ENCODE assay signal across 9 mouse cellular contexts in the genomic region with DNA sequence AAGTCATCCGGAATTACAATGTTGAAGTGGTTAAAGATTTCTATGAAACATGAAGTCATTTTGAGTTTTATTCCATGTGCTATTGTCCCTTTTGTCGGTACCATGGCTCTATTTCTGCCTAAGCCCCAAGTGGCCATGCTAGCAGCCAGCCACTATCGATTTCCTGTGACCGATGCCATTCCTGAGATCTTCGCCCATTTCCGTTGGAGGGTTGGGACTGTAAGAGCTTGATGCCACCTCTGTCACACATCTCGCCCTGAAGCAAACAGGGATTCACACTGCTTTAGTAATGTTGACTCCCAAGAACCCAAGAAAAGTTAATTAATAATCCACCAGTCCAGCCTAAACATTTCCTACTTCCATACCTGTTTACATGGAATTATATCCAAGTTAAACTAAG. TPM values are rescaled to one million over a fixed set of nuclear protein-coding genes. Genes with fewer than 3 reads are reported as not detected.
A peak's percentile ranks its signal among the peaks of the same experiment; 100 is the strongest.
DNase-seq lines count a peak whose midpoint lies in the region; ATAC-seq and TF ChIP-seq lines count a peak whose summit lies in the region.
"Had no signal": no experiment of that assay in that cellular context is flagged by ENCODE, and none has a peak within 500 bp of the region (broad histone marks: within the 10 kb centered on the region; RNA-seq: fewer than 3 reads in every experiment).

No protein-coding gene starts in this region.

- TF ChIP-seq CTCF in G1E (IDR thresholded peaks at IDR 0.05; ENCODE audit: low read depth, low read length): no peak

- intact Hi-C loops in heart, postnatal 25 days (cut with DNase I): loop anchor here (5.0 kb wide), 2 partner anchors 35 to 100 kb away; partner anchors contain the start of genes Nfs1 and Romo1

- peaks cover 19% of the 10 kb centered on the region for H3K36me3 ChIP-seq in heart, embryonic 16.5 days (ENCODE audit: control insufficient read depth, insufficient read depth)
- H3K36me3 ChIP-seq in G1E (replicated peaks): peaks cover 50% of the 10 kb centered on the region
- peaks cover 27% of the 10 kb centered on the region for H3K36me3 ChIP-seq in hindbrain, embryonic 13.5 days
- peaks cover 31% of the 10 kb centered on the region for H3K36me3 ChIP-seq in midbrain, embryonic 13.5 days

- H3K9me3 ChIP-seq in heart, embryonic 16.5 days (replicated peaks; ENCODE audit: control insufficient read depth, low read length): no peaks in the 10 kb centered on the region
- no peaks in the 10 kb centered on the region for H3K9me3 ChIP-seq in G1E (replicated peaks)
- no peaks in the 10 kb centered on the region for H3K9me3 ChIP-seq in hindbrain, embryonic 13.5 days
- H3K9me3 ChIP-seq in midbrain, embryonic 13.5 days: no peaks in the 10 kb centered on the region

- 50% methylated on average over 7 of the region's 7 CpGs for WGBS in heart, embryonic 16.5 days
- 85% methylated on average over 7 of the region's 7 CpGs for WGBS in hindbrain, embryonic 13.5 days
- WGBS in midbrain, embryonic 13.5 days: 79% methylated on average over 7 of the region's 7 CpGs

- H3K4me3 ChIP-seq in heart, embryonic 16.5 days (ENCODE audit: low read length): peak overlapping the region; percentile 45
- peak overlapping the region; percentile 97 for H3K4me3 ChIP-seq in G1E (ENCODE audit: low read depth, low read length)
- H3K4me3 ChIP-seq in hindbrain, embryonic 13.5 days: peak overlapping the region; percentile 25
- peak overlapping the region; percentile 99 for H3K4me3 ChIP-seq in midbrain, embryonic 13.5 days (replicated peaks)

- no peak overlapping the region for H3K27ac ChIP-seq in heart, embryonic 16.5 days (ENCODE audit: low read length)
- H3K27ac ChIP-seq in hindbrain, embryonic 13.5 days: no peak overlapping the region
- H3K27ac ChIP-seq in midbrain, embryonic 13.5 days: no peak overlapping the region

- DNase-seq in heart, postnatal 25 days (ENCODE audit: low spot score): no peak
- no peak for DNase-seq in G1E (ENCODE audit: low spot score)
- no peak for DNase-seq in cerebellum, adult 11-12 months
- DNase-seq in urinary bladder, postnatal 25 days (ENCODE audit: low spot score): no peak
- no peak for DNase-seq in cerebellum, postnatal 4 days (ENCODE audit: low spot score in 2 of 2)

- ATAC-seq in heart, embryonic 16.5 days (replicated peaks; ENCODE audit: extremely low read depth, insufficient read depth, low FRiP score): no peak
- no peak for ATAC-seq in G1E (ENCODE audit: extremely low read depth, insufficient number of reproducible peaks, low FRiP score, poor library complexity, severe bottlenecking)
- ATAC-seq in hindbrain, embryonic 13.5 days (ENCODE audit: low FRiP score): no peak
- no peak for ATAC-seq in midbrain, embryonic 13.5 days
- ATAC-seq: activated CD4-positive, CD25-positive, alpha-beta regulatory T cell, adult 4 months had no signal

- peaks cover 24% of the 10 kb centered on the region for H3K4me1 ChIP-seq in heart, embryonic 16.5 days (ENCODE audit: control insufficient read depth, insufficient read depth, low read length)
- H3K4me1 ChIP-seq in G1E (ENCODE audit: insufficient read depth, low read depth, low read length): peaks cover 35% of the 10 kb centered on the region
- peaks cover 32% of the 10 kb centered on the region for H3K4me1 ChIP-seq in hindbrain, embryonic 13.5 days (replicated peaks)
- peaks cover 47% of the 10 kb centered on the region for H3K4me1 ChIP-seq in midbrain, embryonic 13.5 days (replicated peaks)

- no peaks in the 10 kb centered on the region for H3K27me3 ChIP-seq in heart, embryonic 16.5 days (ENCODE audit: control insufficient read depth, insufficient read depth, low read length)
- no peaks in the 10 kb centered on the region for H3K27me3 ChIP-seq in G1E (ENCODE audit: insufficient read depth, low read length)
- no peaks in the 10 kb centered on the region for H3K27me3 ChIP-seq in hindbrain, embryonic 13.5 days
- H3K27me3 ChIP-seq in midbrain, embryonic 13.5 days: no peaks in the 10 kb centered on the region

- H3K4me2 ChIP-seq in heart, embryonic 16.5 days (ENCODE audit: low read depth, low read length): peak overlapping the region; percentile 65
- H3K4me2 ChIP-seq in hindbrain, embryonic 13.5 days: peak overlapping the region; percentile 77
- H3K4me2 ChIP-seq in midbrain, embryonic 13.5 days (replicated peaks): peak overlapping the region; percentile 46

- H3K9ac ChIP-seq in heart, embryonic 16.5 days (ENCODE audit: low read length): peak overlapping the region; percentile 52
- H3K9ac ChIP-seq in hindbrain, embryonic 13.5 days: peak overlapping the region; percentile 60; the same call in 1 of the 2 replicates
- H3K9ac ChIP-seq in midbrain, embryonic 13.5 days (replicated peaks): no peak overlapping the region

RNA-seq across cellular contexts. Expression of gene Rbm39, which starts 2.4 kb away (rescaled TPM):
- 355 and 375 TPM in 2 replicates for polyA plus RNA-seq in heart, embryonic 16.5 days (2015; fragmentation: Nextera tagmentation; extraction: Ambion mirVana)
- 100 to 1,000 TPM; 140 to 164 TPM for total RNA-seq in heart, postnatal 25 days (2021)
- total RNA-seq in G1E (2014; fragmentation: Nextera tagmentation): 781 and 795 TPM in 2 replicates
- 710 and 759 TPM in 2 replicates for total RNA-seq in G1E (2017)
- polyA plus RNA-seq in G1E (2012): 282 and 295 TPM in 2 replicates
- polyA plus RNA-seq in hindbrain, embryonic 13.5 days (2015; fragmentation: Nextera tagmentation; extraction: Ambion mirVana): 563 and 565 TPM in 2 replicates
- polyA plus RNA-seq in midbrain, embryonic 13.5 days (2015; fragmentation: Nextera tagmentation; extraction: Ambion mirVana): 611 and 631 TPM in 2 replicates

RNA-seq across cellular contexts. Expression of gene Phf20, which starts 18.6 kb away (rescaled TPM):
- 43.0 and 46.5 TPM in 2 replicates for polyA plus RNA-seq in heart, embryonic 16.5 days (2015; fragmentation: Nextera tagmentation; extraction: Ambion mirVana)
- total RNA-seq in heart, postnatal 25 days (2021): 10 to 100 TPM; 14.9 to 15.2 TPM
- total RNA-seq in G1E (2014; fragmentation: Nextera tagmentation): 63.5 and 63.9 TPM in 2 replicates
- 45.8 and 48.2 TPM in 2 replicates for total RNA-seq in G1E (2017)
- 29.5 and 37.8 TPM in 2 replicates for polyA plus RNA-seq in G1E (2012)
- 102 and 107 TPM in 2 replicates for polyA plus RNA-seq in hindbrain, embryonic 13.5 days (2015; fragmentation: Nextera tagmentation; extraction: Ambion mirVana)
- 111 and 124 TPM in 2 replicates for polyA plus RNA-seq in midbrain, embryonic 13.5 days (2015; fragmentation: Nextera tagmentation; extraction: Ambion mirVana)

RNA-seq across cellular contexts. Expression of gene Nfs1, which starts 33.7 kb away (rescaled TPM):
- polyA plus RNA-seq in heart, embryonic 16.5 days (2015; fragmentation: Nextera tagmentation; extraction: Ambion mirVana): 70.3 and 75.0 TPM in 2 replicates
- total RNA-seq in heart, postnatal 25 days (2021): 10 to 100 TPM; 81.0 to 81.3 TPM
- total RNA-seq in G1E (2014; fragmentation: Nextera tagmentation) (27.9 and 33.9 TPM in 2 replicates), G1E (2017) (46.2 and 49.1 TPM in 2 replicates)
- polyA plus RNA-seq in G1E (2012): 31.4 and 36.3 TPM in 2 replicates
- 30.0 and 35.7 TPM in 2 replicates for polyA plus RNA-seq in hindbrain, embryonic 13.5 days (2015; fragmentation: Nextera tagmentation; extraction: Ambion mirVana)
- polyA plus RNA-seq in midbrain, embryonic 13.5 days (2015; fragmentation: Nextera tagmentation; extraction: Ambion mirVana): 29.5 and 29.8 TPM in 2 replicates

RNA-seq across cellular contexts. Expression of gene Romo1, which starts 33.8 kb away (rescaled TPM):
- 338 and 361 TPM in 2 replicates for polyA plus RNA-seq in heart, embryonic 16.5 days (2015; fragmentation: Nextera tagmentation; extraction: Ambion mirVana)
- total RNA-seq in heart, postnatal 25 days (2021): 100 to 1,000 TPM; 324 to 347 TPM
- 99.3 and 127 TPM in 2 replicates for total RNA-seq in G1E (2014; fragmentation: Nextera tagmentation)
- total RNA-seq in G1E (2017): 38.4 and 52.4 TPM in 2 replicates
- polyA plus RNA-seq in G1E (2012): 300 and 385 TPM in 2 replicates
- polyA plus RNA-seq in hindbrain, embryonic 13.5 days (2015; fragmentation: Nextera tagmentation; extraction: Ambion mirVana): 443 and 462 TPM in 2 replicates
- polyA plus RNA-seq in midbrain, embryonic 13.5 days (2015; fragmentation: Nextera tagmentation; extraction: Ambion mirVana): 434 and 435 TPM in 2 replicates

RNA-seq across cellular contexts. Expression of gene Gm28036, which starts 50.8 kb away (rescaled TPM):
- polyA plus RNA-seq in heart, embryonic 16.5 days (2015; fragmentation: Nextera tagmentation; extraction: Ambion mirVana): 10.8 and 14.1 TPM in 2 replicates
- 10 to 100 TPM; 10.3 to 12.9 TPM for total RNA-seq in heart, postnatal 25 days (2021)
- total RNA-seq in G1E (2014; fragmentation: Nextera tagmentation) (17.3 and 17.6 TPM in 2 replicates), G1E (2017) (12.0 and 15.6 TPM in 2 replicates)
- polyA plus RNA-seq in G1E (2012): 9.0 and 13.5 TPM in 2 replicates
- 21.6 and 24.1 TPM in 2 replicates for polyA plus RNA-seq in hindbrain, embryonic 13.5 days (2015; fragmentation: Nextera tagmentation; extraction: Ambion mirVana)
- polyA plus RNA-seq in midbrain, embryonic 13.5 days (2015; fragmentation: Nextera tagmentation; extraction: Ambion mirVana): 23.0 and 28.4 TPM in 2 replicates

Comparison
In these comparisons a context has a peak if more than half of its experiments do, and no peak if none do; other contexts are left out.
1. H3K4me3 ChIP-seq: peak in every context shown above with its lines; median percentile 99 in midbrain, embryonic 13.5 days; 97 in G1E; 45 in heart, embryonic 16.5 days; 25 in hindbrain, embryonic 13.5 days.